Mouse (Mus musculus): ENCODE measurements around the gene Ksr1. TPM values are rescaled to one million over a fixed set of nuclear protein-coding genes. Genes with fewer than 3 reads are reported as not detected.

Gene Ksr1
- total RNA-seq, 2 experiments from 2014 or later = 53.4 to 70.5 TPM

GRCm38 (mm10) chr11:79055161-79055560 is 91.0 kb downstream of the Ksr1 start:
- no peak for DNase-seq (ENCODE audit: low spot score in 2 of 2)
- intact Hi-C loops (cut with DNase I) = no loop called here

GRCm38 (mm10) chr11:79054161-79055152 is 91.8 kb downstream of the Ksr1 start:
- DNase-seq (ENCODE audit: low spot score in 2 of 2) = no peak
- intact Hi-C loops (cut with DNase I) = no loop called here

GRCm38 (mm10) chr11:79053437-79053836 is 92.8 kb downstream of the Ksr1 start:
- intact Hi-C loops (cut with DNase I) = no loop called here

GRCm38 (mm10) chr11:79052769-79053168 is 93.4 kb downstream of the Ksr1 start:
- intact Hi-C loops (cut with DNase I) = no loop called here

More at GRCm38 (mm10) chr11:79053437-79053836, 92.8 kb downstream of the Ksr1 start:
- DNase-seq (ENCODE audit: low spot score in 2 of 2) = no peak

GRCm38 (mm10) chr11:79051522-79051921 is 94.7 kb downstream of the Ksr1 start:
- DNase-seq (ENCODE audit: low spot score in 2 of 2) = no peak
- intact Hi-C loops (cut with DNase I) = no loop called here

More at GRCm38 (mm10) chr11:79052769-79053168, 93.4 kb downstream of the Ksr1 start:
- DNase-seq (ENCODE audit: low spot score in 2 of 2) = no peak

GRCm38 (mm10) chr11:79050781-79051507 is 95.3 kb downstream of the Ksr1 start:
- DNase-seq (ENCODE audit: low spot score in 2 of 2) = no peak
- intact Hi-C loops (cut with DNase I) = no loop called here

- no peak for DNase-seq (ENCODE audit: low spot score in 2 of 2)
- intact Hi-C loops (cut with DNase I) = no loop called here
These were observed 97.3 kb downstream of the Ksr1 start for GRCm38 (mm10) chr11:79048906-79049305.

- intact Hi-C loops (cut with DNase I) = no loop called here
- DNase-seq (ENCODE audit: low spot score in 2 of 2) = no peak
These were observed 99.0 kb downstream of the Ksr1 start for GRCm38 (mm10) chr11:79047180-79047727.

- DNase-seq (ENCODE audit: low spot score in 2 of 2) = no peak
- intact Hi-C loops (cut with DNase I) = no loop called here
These were observed 99.5 kb downstream of the Ksr1 start for GRCm38 (mm10) chr11:79046561-79047155.

GRCm38 (mm10) chr11:79045231-79045630 is 101.0 kb downstream of the Ksr1 start:
- intact Hi-C loops (cut with DNase I) = no loop called here
- DNase-seq (ENCODE audit: low spot score in 2 of 2) = no peak

GRCm38 (mm10) chr11:79044798-79045197 is 101.4 kb downstream of the Ksr1 start:
- no peak for DNase-seq (ENCODE audit: low spot score in 2 of 2)
- intact Hi-C loops (cut with DNase I) = no loop called here

GRCm38 (mm10) chr11:79041908-79042430 is 104.2 kb downstream of the Ksr1 start:
- intact Hi-C loops (cut with DNase I) = no loop called here
- no peak for DNase-seq (ENCODE audit: low spot score in 2 of 2)

GRCm38 (mm10) chr11:79039488-79039887 is 106.7 kb downstream of the Ksr1 start:
- no peak for DNase-seq (ENCODE audit: low spot score in 2 of 2)
- intact Hi-C loops (cut with DNase I) = no loop called here

- intact Hi-C loops (cut with DNase I) = no loop called here
- DNase-seq (ENCODE audit: low spot score in 2 of 2) = no peak
These were observed 108.7 kb downstream of the Ksr1 start for GRCm38 (mm10) chr11:79037555-79037954.

- intact Hi-C loops (cut with DNase I) = no loop called here
These were observed 109.9 kb downstream of the Ksr1 start for GRCm38 (mm10) chr11:79036324-79036723.

GRCm38 (mm10) chr11:79033636-79034035 is 112.6 kb downstream of the Ksr1 start:
- DNase-seq (ENCODE audit: low spot score in 2 of 2) = no peak
- intact Hi-C loops (cut with DNase I) = loop anchor here (5.0 kb wide), 1 partner anchor 159 kb away; no protein-coding TSS in a partner anchor

More at GRCm38 (mm10) chr11:79036324-79036723, 109.9 kb downstream of the Ksr1 start:
- no peak for DNase-seq (ENCODE audit: low spot score in 2 of 2)

- intact Hi-C loops (cut with DNase I) = loop anchor here (5.0 kb wide), 1 partner anchor 159 kb away; no protein-coding TSS in a partner anchor
- no peak for DNase-seq (ENCODE audit: low spot score in 2 of 2)
These were observed 113.2 kb downstream of the Ksr1 start for GRCm38 (mm10) chr11:79033021-79033420.

- DNase-seq (ENCODE audit: low spot score in 2 of 2) = no peak
- intact Hi-C loops (cut with DNase I) = loop anchor here (2.0 to 5.0 kb wide), 2 partner anchors 115 to 161 kb away; partner anchors contain the start of gene Ksr1
These were observed 114.8 kb downstream of the Ksr1 start for GRCm38 (mm10) chr11:79031452-79031746.

Data from left cerebral cortex, postnatal 36 days (tissue).